Mouse (Mus musculus): ENCODE measurements around the gene Hapln1.
A peak's percentile ranks its signal among the peaks of the same experiment; 100 is the strongest.

Gene Hapln1

DNA sequence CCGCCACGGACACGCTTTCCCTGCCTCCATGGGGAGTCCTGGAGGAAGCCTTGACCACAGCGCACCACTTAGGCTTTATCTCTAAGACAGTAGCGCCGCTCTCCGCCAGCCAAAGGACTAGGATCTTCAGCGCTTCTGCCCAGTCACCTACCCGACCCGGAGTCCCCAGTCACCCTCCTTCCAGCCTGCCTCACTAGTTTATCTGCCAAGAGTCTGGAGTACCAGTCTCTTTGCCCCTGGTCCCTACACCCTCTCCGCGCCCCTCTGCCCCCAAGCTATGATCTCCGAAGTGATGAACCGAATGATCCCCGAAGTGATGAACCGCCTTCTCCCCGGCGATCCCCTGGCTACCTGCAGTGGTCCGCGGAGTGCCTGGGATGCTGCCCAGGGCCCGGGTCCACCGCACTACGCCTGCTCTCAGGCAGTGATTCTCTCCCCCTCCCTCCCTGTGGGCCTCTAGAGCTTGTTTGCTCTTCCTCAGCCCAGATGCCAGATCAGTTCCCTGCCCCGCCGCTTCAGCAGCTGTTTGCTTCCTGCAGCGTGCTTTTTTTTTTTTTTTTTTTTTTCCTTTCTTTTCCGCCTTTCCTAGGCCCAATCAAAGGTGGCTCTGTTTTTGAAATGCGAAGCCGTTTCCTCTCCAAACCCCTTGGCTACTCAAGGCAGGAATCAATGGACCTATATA, at the start of gene Hapln1:
TSS of gene Hapln1 (plus strand) at position 592 of the 682 bp plus-strand sequence.
- no peak for DNase-seq (ENCODE audit: low spot score)

DNA sequence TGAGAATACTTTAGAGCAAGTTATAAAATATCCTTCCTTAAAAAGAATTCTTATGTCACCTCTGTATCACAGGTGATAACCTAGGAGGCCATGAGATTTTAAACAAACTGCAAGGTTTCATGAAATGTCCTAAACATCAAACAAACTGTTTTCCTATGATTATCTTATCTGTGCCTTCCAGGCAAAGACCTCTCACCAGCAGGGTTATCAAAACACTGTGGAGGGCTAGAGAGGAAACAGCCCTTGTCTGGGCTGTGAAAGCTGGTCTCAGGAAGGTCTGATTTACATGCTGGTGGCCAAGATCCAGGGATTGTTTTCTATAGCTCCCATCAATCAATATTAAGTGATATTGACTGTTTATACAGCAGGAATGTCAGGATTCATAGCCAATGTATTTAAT, 46.4 kb upstream of the Hapln1 start:
- no peak for DNase-seq (ENCODE audit: low spot score)

DNA sequence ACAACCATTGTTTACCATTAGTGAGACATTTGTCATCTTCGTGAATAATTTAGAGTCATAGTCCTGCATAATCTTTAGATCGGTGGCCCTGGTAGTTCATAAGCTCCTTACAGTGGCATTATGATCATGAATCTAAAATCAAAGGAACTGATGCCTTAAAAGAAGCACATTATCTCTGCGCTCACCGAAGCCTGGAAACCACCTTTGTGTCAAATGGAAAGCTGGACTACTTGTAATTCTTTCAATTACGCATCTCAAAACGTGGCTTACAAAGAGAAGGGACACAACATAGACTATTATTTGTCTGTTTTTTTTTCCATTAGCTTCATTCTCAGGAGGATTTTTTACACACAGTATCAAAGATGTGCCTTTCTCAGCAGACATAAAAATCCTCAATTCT, 45.9 kb upstream of the Hapln1 start:
- no peak for DNase-seq (ENCODE audit: low spot score)

GRCm38 (mm10) chr13:89496569-89496968, 43.0 kb upstream of the Hapln1 start:
- no peak for DNase-seq (ENCODE audit: low spot score)

DNA sequence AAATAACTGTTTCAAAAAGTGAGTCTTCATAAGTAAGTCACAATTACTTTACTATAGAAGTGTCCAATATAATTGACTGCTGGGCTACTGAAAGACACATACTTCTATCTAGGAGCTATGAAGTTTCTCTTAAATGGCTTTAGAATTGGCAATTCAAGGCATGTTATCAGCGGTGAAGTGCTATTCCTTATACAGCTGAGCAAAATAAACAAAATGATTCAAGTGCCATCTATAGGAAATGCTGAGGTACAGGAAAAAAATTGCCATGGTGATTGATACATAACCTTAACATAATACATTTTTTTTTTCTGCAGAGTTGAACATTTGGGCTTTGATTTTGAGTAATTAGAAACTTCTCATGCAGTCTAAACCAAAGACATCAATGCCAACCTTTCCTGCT, 40.2 kb upstream of the Hapln1 start:
- DNase-seq (ENCODE audit: low spot score): no peak

- no peak for DNase-seq (ENCODE audit: low spot score)
Observed at GRCm38 (mm10) chr13:89521507-89521908, 18.1 kb upstream of the Hapln1 start.

GRCm38 (mm10) chr13:89528716-89529115, 10.9 kb upstream of the Hapln1 start:
- DNase-seq (ENCODE audit: low spot score): no peak

DNA sequence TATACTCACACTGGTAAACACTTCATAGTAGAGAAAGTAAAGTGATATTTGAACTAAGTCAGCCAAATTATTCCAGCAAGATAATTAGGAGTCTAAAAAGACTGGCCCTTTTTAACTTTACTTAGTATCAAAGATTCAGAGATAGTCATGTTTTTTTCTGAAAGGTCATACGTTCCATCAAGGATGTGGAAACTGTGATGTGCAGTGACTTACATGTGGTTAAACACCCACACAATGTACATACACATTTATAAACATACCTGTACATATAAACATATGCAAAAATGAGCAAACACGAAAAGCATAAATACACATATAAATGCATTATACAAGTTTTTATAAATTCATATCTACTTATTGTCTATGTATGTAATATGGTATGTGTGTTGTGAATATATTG, 9.2 kb upstream of the Hapln1 start:
- no peak for DNase-seq (ENCODE audit: low spot score)

DNA sequence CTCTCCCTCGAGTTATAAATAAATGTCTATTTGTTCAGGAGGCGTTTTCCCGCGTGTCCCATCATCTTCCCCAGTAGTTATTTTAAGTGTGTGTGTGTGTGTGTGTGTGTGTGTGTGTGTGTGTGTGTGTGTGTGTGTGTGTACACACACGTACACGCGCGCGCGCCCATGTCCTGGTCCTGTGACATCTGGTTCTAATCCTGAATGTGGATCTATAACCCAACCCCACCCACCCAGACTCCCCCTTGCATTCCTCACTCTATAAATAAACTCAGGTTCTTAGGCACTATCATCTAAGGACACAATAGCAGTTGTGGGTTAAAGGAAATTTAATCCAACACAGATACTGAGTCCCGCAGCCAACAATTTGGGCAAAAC, 280 bp downstream of the Hapln1 start:
- DNase-seq (ENCODE audit: low spot score): no peak

DNA sequence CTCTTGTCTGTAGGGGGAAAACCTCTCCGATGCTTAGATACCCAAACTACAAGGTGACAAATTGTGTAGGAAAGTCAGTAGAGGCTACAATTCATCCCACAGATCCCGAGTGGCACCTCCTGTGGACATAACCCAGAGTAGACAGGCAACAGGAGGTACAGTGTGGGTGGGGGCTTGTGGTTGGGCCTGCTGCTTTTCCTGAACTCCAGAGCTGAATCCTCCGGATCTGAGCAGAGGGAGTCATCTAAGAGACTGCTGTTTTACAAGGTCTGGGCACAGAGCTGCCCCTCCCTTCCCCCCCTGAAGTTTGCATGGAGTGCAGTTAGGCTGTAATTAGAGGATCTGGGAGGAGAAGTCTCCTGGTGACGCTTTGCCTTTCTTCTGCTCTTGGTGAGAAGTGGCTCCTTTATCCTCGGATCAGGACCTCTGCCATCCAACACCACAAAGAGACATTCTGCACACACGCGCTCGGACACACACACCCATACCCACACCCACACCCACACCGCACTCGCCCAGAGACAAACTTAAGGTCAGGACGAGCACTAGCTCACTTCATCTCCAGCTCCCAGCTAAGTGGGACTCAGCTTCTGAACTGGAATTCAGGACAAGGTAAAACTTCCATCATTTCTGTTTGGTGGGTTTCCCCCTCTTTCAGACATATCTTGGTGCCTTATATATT, 846 bp downstream of the Hapln1 start:
- DNase-seq (ENCODE audit: low spot score): no peak

DNA sequence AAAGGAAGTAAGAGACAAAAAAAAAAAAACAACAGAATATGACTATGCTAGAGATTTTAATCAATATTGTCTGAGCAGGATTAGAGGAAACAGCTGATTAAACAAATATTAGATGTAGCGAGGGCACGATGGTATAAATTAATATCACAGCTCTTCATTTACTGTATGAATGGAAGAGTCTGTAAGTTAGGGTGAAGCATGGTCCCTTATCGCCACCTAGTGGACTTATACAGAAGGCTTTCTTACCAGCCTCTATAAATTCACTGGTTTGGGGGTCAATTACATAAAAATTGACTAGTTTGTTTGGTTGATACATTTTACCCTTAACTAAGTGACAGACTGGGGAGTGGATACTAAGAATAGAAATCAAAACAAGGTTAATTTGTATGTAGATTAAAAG, 3.4 kb downstream of the Hapln1 start:
- peak; percentile 11 for DNase-seq (ENCODE audit: low spot score)

DNA sequence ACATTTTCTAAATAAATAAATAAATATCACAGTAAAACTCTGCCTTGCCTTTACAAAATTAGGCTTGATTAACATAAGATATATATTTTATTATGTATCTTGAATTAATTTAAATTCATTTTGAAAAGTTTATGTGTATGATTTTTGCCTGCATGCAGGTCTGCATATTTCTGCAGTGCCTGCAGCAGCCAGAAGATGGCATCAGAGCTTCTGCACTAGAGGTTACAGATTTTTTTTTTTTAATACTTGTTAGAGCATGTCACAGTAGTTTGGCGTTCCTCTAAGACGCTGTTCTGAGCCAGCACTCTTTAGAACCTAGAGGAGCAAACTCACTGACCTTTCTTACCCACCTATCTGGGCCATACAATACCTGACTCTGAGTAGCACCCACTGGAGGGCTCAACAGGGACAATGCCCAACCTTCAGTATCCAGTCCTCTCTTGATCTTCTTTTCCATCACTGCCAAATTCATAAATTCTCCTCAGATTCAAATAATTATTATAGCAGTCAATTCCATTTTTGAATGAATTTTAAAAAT, 8.7 kb downstream of the Hapln1 start:
- no peak for DNase-seq (ENCODE audit: low spot score)

- DNase-seq (ENCODE audit: low spot score): no peak
Observed at GRCm38 (mm10) chr13:89549507-89549906, 9.9 kb downstream of the Hapln1 start.

DNA sequence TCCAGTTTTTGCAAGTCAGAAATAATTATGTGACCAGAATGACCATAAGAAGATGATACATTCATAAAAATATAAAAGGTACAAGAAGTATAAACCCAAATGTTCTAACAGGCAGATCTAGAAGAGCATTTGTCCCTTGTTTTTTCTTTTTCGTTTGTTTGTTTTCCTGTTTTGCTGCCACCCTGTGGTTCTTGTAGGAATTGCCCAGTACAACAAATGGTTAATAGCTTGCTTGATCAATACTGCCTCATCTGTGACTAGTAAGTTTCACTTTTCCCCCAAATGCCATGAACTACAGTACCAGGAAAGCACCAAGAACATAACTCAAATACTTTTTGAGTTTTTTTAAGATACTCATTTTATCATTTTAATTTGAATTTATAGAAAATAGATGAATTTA, 11.9 kb downstream of the Hapln1 start:
- DNase-seq (ENCODE audit: low spot score): no peak

- no peak for DNase-seq (ENCODE audit: low spot score)
Observed at GRCm38 (mm10) chr13:89564518-89564917, 24.9 kb downstream of the Hapln1 start.

DNA sequence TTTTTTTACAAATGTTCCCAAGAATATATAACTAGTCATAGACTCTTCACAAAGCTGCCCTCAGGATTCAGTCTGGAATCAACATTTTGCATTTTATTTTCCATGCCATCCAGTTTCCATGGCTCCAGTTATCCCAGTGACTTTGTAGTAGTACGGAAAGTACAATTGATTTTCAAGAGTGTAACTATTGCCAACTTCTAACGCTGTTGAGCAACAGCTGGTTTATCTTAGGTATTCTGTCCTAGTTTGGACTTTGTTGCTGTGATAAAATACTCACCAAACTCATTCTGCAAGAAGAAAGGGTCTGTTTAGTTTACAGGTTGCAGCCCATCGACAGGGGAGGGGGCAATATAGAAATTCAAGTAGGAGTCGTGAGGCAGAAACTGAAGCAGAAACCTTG, 26.7 kb downstream of the Hapln1 start:
- no peak for DNase-seq (ENCODE audit: low spot score)

GRCm38 (mm10) chr13:89579115-89579514, 39.5 kb downstream of the Hapln1 start:
- no peak for DNase-seq (ENCODE audit: low spot score)

DNA sequence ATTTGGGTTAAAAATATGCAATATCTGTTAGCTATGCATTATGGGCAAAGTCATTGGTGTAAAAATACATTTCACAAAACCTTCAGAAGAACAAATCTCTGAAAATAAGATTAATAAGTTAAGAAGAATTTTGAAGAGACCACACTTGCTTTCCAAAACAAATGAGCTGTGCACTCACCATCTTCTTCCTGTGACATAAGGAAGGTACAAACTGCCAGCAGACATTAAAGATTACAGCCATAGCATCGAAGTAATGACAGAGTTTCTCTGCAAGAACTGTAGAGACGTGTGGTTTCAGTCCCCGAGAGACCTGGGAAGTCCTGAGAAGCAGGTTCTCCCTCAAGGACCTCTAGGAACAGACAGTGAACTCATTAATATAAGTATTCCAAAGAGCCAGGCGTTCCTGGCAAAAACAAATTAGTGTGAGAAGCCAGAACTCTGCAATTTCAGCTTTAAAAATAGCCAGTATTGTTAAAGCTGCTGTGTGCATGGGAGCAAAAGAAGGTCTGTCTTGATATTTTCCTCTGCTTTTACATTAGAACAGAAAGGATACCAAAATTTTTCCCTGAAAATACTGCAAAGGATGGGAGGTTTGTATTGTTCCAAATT, 43.6 kb downstream of the Hapln1 start:
- DNase-seq (ENCODE audit: low spot score): no peak

GRCm38 (mm10) chr13:89583747-89584738, 44.4 kb downstream of the Hapln1 start:
- DNase-seq (ENCODE audit: low spot score): no peak

- DNase-seq (ENCODE audit: low spot score): no peak
Observed at GRCm38 (mm10) chr13:89585144-89585543, 45.5 kb downstream of the Hapln1 start.

- no peak for DNase-seq (ENCODE audit: low spot score)
Observed at GRCm38 (mm10) chr13:89595105-89595504, 55.5 kb downstream of the Hapln1 start.

DNA sequence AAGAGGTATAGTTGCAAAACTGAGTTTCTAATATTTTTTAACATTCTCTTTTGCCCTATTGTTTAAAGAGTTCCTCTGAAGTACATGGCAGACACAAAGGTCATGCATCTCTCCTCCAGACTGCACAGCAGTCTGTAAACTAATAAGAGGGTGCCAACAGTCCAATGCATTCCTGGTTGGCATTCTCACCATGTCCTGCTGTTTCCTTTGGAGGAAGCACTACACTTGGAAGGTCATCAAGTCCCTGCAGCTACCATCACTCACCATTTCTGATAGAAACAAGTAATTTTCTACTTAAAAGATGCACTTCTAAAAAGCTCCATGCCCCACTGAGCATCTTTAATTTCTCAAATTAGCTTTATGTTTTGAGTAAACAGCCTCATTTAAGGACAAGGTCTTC, 57.8 kb downstream of the Hapln1 start:
- DNase-seq (ENCODE audit: low spot score): no peak
